Mouse (Mus musculus): ENCODE results near the gene Fbxo42. TPM values are rescaled to one million over a fixed set of nuclear protein-coding genes. Genes with fewer than 3 reads are reported as not detected.

The Fbxo42 gene
- polyA plus RNA-seq, 1 experiment: 9.1 TPM

GRCm38 (mm10) chr4:141186923-141187836 is 39.5 kb downstream of the Fbxo42 start:
- Histone ChIP-seq H3K4me3 (replicated peaks) (no peak overlapping the region), H3K36me3 (replicated peaks; ENCODE audit: low read length) (peaks cover 80% of the 10 kb centered on the region), H3K9me3 (no peaks in the 10 kb centered on the region), H3K4me1 (peaks cover 25% of the 10 kb centered on the region), H3K27me3 (replicated peaks) (no peaks in the 10 kb centered on the region)
- TF ChIP-seq GATA1 (IDR thresholded peaks at IDR 0.05; ENCODE audit: borderline replicate concordance, low read length) (no peak), FLI1 (IDR thresholded peaks at IDR 0.05; ENCODE audit: low read length) (no peak)

- H3K27me3 ChIP-seq (replicated peaks): no peaks in the 10 kb centered on the region
- H3K4me3 ChIP-seq (replicated peaks): no peak overlapping the region
- TF ChIP-seq GATA1 (IDR thresholded peaks at IDR 0.05; ENCODE audit: borderline replicate concordance, low read length): no peak
- no peak for TF ChIP-seq FLI1 (IDR thresholded peaks at IDR 0.05; ENCODE audit: low read length)
- peaks cover 16% of the 10 kb centered on the region for H3K4me1 ChIP-seq
- peaks cover 84% of the 10 kb centered on the region for H3K36me3 ChIP-seq (replicated peaks; ENCODE audit: low read length)
- H3K9me3 ChIP-seq: no peaks in the 10 kb centered on the region
Observed at GRCm38 (mm10) chr4:141191294-141191693, 43.6 kb downstream of the Fbxo42 start.

- no peak overlapping the region for H3K4me3 ChIP-seq (replicated peaks)
- H3K4me1 ChIP-seq: peaks cover 4% of the 10 kb centered on the region
- peaks cover 95% of the 10 kb centered on the region for H3K36me3 ChIP-seq (replicated peaks; ENCODE audit: low read length)
Observed at GRCm38 (mm10) chr4:141194553-141194952, 46.8 kb downstream of the Fbxo42 start.

GRCm38 (mm10) chr4:141196981-141197685 is 49.4 kb downstream of the Fbxo42 start:
- no peaks in the 10 kb centered on the region for H3K27me3 ChIP-seq (replicated peaks)
- H3K36me3 ChIP-seq (replicated peaks; ENCODE audit: low read length): peaks cover 96% of the 10 kb centered on the region
- H3K9me3 ChIP-seq: no peaks in the 10 kb centered on the region
- H3K4me3 ChIP-seq (replicated peaks): no peak overlapping the region
- TF ChIP-seq FLI1 (IDR thresholded peaks at IDR 0.05; ENCODE audit: low read length) (no peak), GATA1 (IDR thresholded peaks at IDR 0.05; ENCODE audit: borderline replicate concordance, low read length) (no peak)
- peaks cover 30% of the 10 kb centered on the region for H3K4me1 ChIP-seq

More at GRCm38 (mm10) chr4:141194553-141194952, 46.8 kb downstream of the Fbxo42 start:
- no peaks in the 10 kb centered on the region for H3K9me3 ChIP-seq
- H3K27me3 ChIP-seq (replicated peaks): no peaks in the 10 kb centered on the region
- TF ChIP-seq FLI1 (IDR thresholded peaks at IDR 0.05; ENCODE audit: low read length): no peak

- H3K9me3 ChIP-seq: no peaks in the 10 kb centered on the region
- H3K4me3 ChIP-seq (replicated peaks): no peak overlapping the region
- peaks cover 35% of the 10 kb centered on the region for H3K4me1 ChIP-seq
- H3K27me3 ChIP-seq (replicated peaks): no peaks in the 10 kb centered on the region
- H3K36me3 ChIP-seq (replicated peaks; ENCODE audit: low read length): peaks cover 95% of the 10 kb centered on the region
- TF ChIP-seq FLI1 (IDR thresholded peaks at IDR 0.05; ENCODE audit: low read length): no peak
- TF ChIP-seq GATA1 (IDR thresholded peaks at IDR 0.05; ENCODE audit: borderline replicate concordance, low read length): no peak
Observed at GRCm38 (mm10) chr4:141197686-141198035, 49.9 kb downstream of the Fbxo42 start.

- TF ChIP-seq GATA1 (IDR thresholded peaks at IDR 0.05; ENCODE audit: borderline replicate concordance, low read length) (no peak), FLI1 (IDR thresholded peaks at IDR 0.05; ENCODE audit: low read length) (no peak)
- H3K36me3 ChIP-seq (replicated peaks; ENCODE audit: low read length): peaks cover 84% of the 10 kb centered on the region
- H3K4me1 ChIP-seq: peaks cover 58% of the 10 kb centered on the region
- H3K4me3 ChIP-seq (replicated peaks): no peak overlapping the region
- H3K27me3 ChIP-seq (replicated peaks): no peaks in the 10 kb centered on the region
- no peaks in the 10 kb centered on the region for H3K9me3 ChIP-seq
Observed at GRCm38 (mm10) chr4:141200906-141201305, 53.2 kb downstream of the Fbxo42 start.

- no peak overlapping the region for H3K4me3 ChIP-seq (replicated peaks)
- peaks cover 58% of the 10 kb centered on the region for H3K4me1 ChIP-seq
- no peak for TF ChIP-seq FLI1 (IDR thresholded peaks at IDR 0.05; ENCODE audit: low read length)
- peak; percentile 38; the same call in 1 of the 3 replicates for TF ChIP-seq GATA1 (IDR thresholded peaks at IDR 0.05; ENCODE audit: borderline replicate concordance, low read length)
- no peaks in the 10 kb centered on the region for H3K27me3 ChIP-seq (replicated peaks)
- H3K9me3 ChIP-seq: no peaks in the 10 kb centered on the region
- peaks cover 73% of the 10 kb centered on the region for H3K36me3 ChIP-seq (replicated peaks; ENCODE audit: low read length)
Observed at GRCm38 (mm10) chr4:141202192-141202591, 54.5 kb downstream of the Fbxo42 start.

- peaks cover 50% of the 10 kb centered on the region for H3K36me3 ChIP-seq (replicated peaks; ENCODE audit: low read length)
- no peaks in the 10 kb centered on the region for H3K9me3 ChIP-seq
- TF ChIP-seq GATA1 (IDR thresholded peaks at IDR 0.05; ENCODE audit: borderline replicate concordance, low read length): no peak
- no peak for TF ChIP-seq FLI1 (IDR thresholded peaks at IDR 0.05; ENCODE audit: low read length)
- H3K4me3 ChIP-seq (replicated peaks): no peak overlapping the region
- no peaks in the 10 kb centered on the region for H3K27me3 ChIP-seq (replicated peaks)
- peaks cover 54% of the 10 kb centered on the region for H3K4me1 ChIP-seq
Observed at GRCm38 (mm10) chr4:141204580-141205061, 56.9 kb downstream of the Fbxo42 start.

- H3K36me3 ChIP-seq (replicated peaks; ENCODE audit: low read length): peaks cover 25% of the 10 kb centered on the region
- H3K27me3 ChIP-seq (replicated peaks): no peaks in the 10 kb centered on the region
- TF ChIP-seq GATA1 (IDR thresholded peaks at IDR 0.05; ENCODE audit: borderline replicate concordance, low read length) (no peak), FLI1 (IDR thresholded peaks at IDR 0.05; ENCODE audit: low read length) (no peak)
- peaks cover 29% of the 10 kb centered on the region for H3K4me1 ChIP-seq
- H3K9me3 ChIP-seq: no peaks in the 10 kb centered on the region
- H3K4me3 ChIP-seq (replicated peaks): no peak overlapping the region
Observed at GRCm38 (mm10) chr4:141207081-141207480, 59.4 kb downstream of the Fbxo42 start.

All from megakaryocyte, embryonic 14.5 days (primary cell).